Mouse (Mus musculus): ENCODE measurements at regions not wholly inside any gene's neighbourhood (a gene's known extent, or its start where the extent isn't known, plus 50 kb on each side); places are given as distances from the start of the nearest gene placed in this dataset.

DNA sequence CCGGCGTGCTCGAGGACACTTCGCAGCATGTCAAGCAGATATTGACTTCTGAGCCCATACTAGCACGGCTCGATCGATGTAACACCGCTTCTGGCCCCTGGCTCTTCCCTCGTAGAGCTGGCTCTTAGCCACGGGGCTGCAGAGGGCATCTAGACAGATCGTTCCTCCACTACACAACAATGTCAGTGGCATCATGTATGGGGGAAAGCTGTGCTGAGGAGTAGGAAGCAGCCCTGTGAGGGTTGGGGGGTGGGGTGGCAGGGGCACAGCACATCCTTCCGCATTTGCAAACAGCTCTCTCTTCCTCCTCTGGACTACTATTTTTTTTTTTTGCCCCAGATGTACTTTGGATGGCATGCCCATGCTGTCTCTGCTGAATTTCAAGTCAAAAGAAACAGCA, 218.1 kb upstream of the Habp2 start:
- 72% methylated on average over 12 of the region's 12 CpGs for WGBS
- no peaks in the 10 kb centered on the region for H3K9me3 ChIP-seq (ENCODE audit: low read length)
- no peaks in the 10 kb centered on the region for H3K27me3 ChIP-seq (ENCODE audit: insufficient read depth, low read length)
- no peaks in the 10 kb centered on the region for H3K36me3 ChIP-seq (ENCODE audit: insufficient read depth, low read length)
- H3K27ac ChIP-seq (ENCODE audit: low read length) = peak overlapping the region; percentile 35; the same call in 1 of the 2 replicates
- peaks cover 22% of the 10 kb centered on the region for H3K4me1 ChIP-seq (ENCODE audit: insufficient read depth, low read length)
- H3K9ac ChIP-seq (replicated peaks; ENCODE audit: low read length) = no peak overlapping the region
- H3K4me2 ChIP-seq (replicated peaks; ENCODE audit: low read depth, low read length) = no peak overlapping the region
- no peak overlapping the region for H3K4me3 ChIP-seq (ENCODE audit: low read length)
- ATAC-seq (ENCODE audit: low FRiP score, low TSS enrichment) = no peak

DNA sequence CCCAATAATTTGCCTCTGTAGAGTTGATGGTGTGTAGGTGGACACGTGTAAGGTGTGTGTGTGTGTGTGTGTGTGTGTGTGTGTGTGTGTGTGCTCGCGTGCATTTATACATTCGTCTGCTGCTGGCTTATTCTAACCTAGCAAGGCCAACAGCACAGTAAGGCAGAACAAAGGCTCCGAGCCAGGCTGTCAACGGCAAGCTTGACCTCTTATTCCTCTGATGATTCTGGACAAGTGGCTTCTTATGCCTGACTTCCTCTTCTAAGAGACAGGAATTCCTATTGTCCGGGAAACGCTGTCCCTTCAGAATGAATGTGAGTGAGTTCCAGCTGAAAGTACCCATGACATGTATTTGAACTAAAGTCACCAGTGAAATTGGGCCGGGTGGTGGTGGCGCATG, 217.7 kb upstream of the Habp2 start:
- Histone ChIP-seq H3K9me3 (ENCODE audit: low read length) (no peaks in the 10 kb centered on the region), H3K36me3 (ENCODE audit: insufficient read depth, low read length) (no peaks in the 10 kb centered on the region), H3K4me3 (ENCODE audit: low read length) (no peak overlapping the region), H3K4me1 (ENCODE audit: insufficient read depth, low read length) (peaks cover 22% of the 10 kb centered on the region), H3K27ac (ENCODE audit: low read length) (peak overlapping the region; percentile 35; the same call in 1 of the 2 replicates), H3K9ac (replicated peaks; ENCODE audit: low read length) (no peak overlapping the region), H3K4me2 (replicated peaks; ENCODE audit: low read depth, low read length) (no peak overlapping the region), H3K27me3 (ENCODE audit: insufficient read depth, low read length) (no peaks in the 10 kb centered on the region)
- 72% methylated on average over 10 of the region's 10 CpGs for WGBS
- no peak for ATAC-seq (ENCODE audit: low FRiP score, low TSS enrichment)

- Histone ChIP-seq H3K27me3 (ENCODE audit: insufficient read depth, low read length) (no peaks in the 10 kb centered on the region), H3K36me3 (ENCODE audit: insufficient read depth, low read length) (no peaks in the 10 kb centered on the region), H3K9me3 (ENCODE audit: low read length) (no peaks in the 10 kb centered on the region), H3K4me3 (ENCODE audit: low read length) (no peak overlapping the region), H3K9ac (replicated peaks; ENCODE audit: low read length) (no peak overlapping the region), H3K4me2 (replicated peaks; ENCODE audit: low read depth, low read length) (no peak overlapping the region), H3K27ac (ENCODE audit: low read length) (no peak overlapping the region), H3K4me1 (ENCODE audit: insufficient read depth, low read length) (peaks cover 18% of the 10 kb centered on the region)
- 43% methylated on average over 4 of the region's 4 CpGs for WGBS
- ATAC-seq (ENCODE audit: low FRiP score, low TSS enrichment) = no peak
These were observed 215.6 kb upstream of the Habp2 start for GRCm38 (mm10) chr19:56071340-56071739.

DNA sequence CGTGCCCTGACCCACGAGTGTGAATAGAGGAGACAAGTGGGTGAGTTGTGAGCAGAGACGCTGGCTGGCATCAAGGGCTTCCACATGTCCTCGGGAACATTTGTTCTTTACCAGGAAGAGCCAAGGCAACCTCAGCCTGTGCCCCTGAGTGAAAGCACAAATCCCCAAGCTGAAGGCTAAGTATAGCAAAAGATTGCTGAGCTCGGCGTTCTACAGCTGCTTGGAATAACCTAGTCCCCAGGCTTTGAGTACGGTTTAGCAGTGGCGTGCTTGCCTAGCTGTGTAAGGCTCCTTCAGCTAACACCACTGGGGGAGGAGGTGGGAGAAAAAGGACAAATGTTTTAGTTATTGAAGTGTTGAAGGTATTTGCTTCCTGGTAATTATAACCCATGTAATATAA, 210.8 kb upstream of the Habp2 start:
- Histone ChIP-seq H3K36me3 (ENCODE audit: insufficient read depth, low read length) (no peaks in the 10 kb centered on the region), H3K27ac (ENCODE audit: low read length) (no peak overlapping the region), H3K9ac (replicated peaks; ENCODE audit: low read length) (no peak overlapping the region), H3K9me3 (ENCODE audit: low read length) (no peaks in the 10 kb centered on the region), H3K4me3 (ENCODE audit: low read length) (no peak overlapping the region), H3K4me2 (replicated peaks; ENCODE audit: low read depth, low read length) (no peak overlapping the region), H3K27me3 (ENCODE audit: insufficient read depth, low read length) (no peaks in the 10 kb centered on the region), H3K4me1 (ENCODE audit: insufficient read depth, low read length) (peaks cover 6% of the 10 kb centered on the region)
- ATAC-seq (ENCODE audit: low FRiP score, low TSS enrichment) = no peak
- WGBS = 62% methylated on average over 8 of the region's 8 CpGs

DNA sequence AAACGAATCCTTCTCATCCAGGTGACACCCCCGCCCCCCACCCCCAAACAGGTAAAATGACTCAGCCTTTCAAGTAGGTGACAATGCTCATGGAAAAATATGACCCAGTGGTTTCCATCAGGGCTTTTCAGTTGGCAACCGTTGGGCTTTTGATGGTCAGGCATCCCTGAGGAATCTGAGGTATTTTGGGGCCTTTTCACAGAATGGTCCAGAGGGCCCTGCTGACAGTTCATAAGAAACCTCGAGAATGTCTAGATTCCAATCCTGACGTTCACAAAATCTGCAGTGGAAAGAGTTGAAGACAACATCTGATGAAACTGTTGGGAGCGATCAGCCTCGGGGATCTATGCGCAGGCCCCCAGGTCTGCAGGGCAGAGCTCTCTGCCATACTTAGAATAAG, 209.4 kb upstream of the Habp2 start:
- H3K27ac ChIP-seq (ENCODE audit: low read length) = no peak overlapping the region
- H3K9me3 ChIP-seq (ENCODE audit: low read length) = no peaks in the 10 kb centered on the region
- no peaks in the 10 kb centered on the region for H3K4me1 ChIP-seq (ENCODE audit: insufficient read depth, low read length)
- H3K27me3 ChIP-seq (ENCODE audit: insufficient read depth, low read length) = no peaks in the 10 kb centered on the region
- no peak overlapping the region for H3K4me3 ChIP-seq (ENCODE audit: low read length)
- 79% methylated on average over 8 of the region's 8 CpGs for WGBS
- no peaks in the 10 kb centered on the region for H3K36me3 ChIP-seq (ENCODE audit: insufficient read depth, low read length)
- no peak overlapping the region for H3K4me2 ChIP-seq (replicated peaks; ENCODE audit: low read depth, low read length)
- no peak for ATAC-seq (ENCODE audit: low FRiP score, low TSS enrichment)
- H3K9ac ChIP-seq (replicated peaks; ENCODE audit: low read length) = no peak overlapping the region

- H3K27ac ChIP-seq (ENCODE audit: low read length) = no peak overlapping the region
- no peaks in the 10 kb centered on the region for H3K27me3 ChIP-seq (ENCODE audit: insufficient read depth, low read length)
- 62% methylated on average over 7 of the region's 7 CpGs for WGBS
- no peaks in the 10 kb centered on the region for H3K4me1 ChIP-seq (ENCODE audit: insufficient read depth, low read length)
- ATAC-seq (ENCODE audit: low FRiP score, low TSS enrichment) = no peak
- no peak overlapping the region for H3K9ac ChIP-seq (replicated peaks; ENCODE audit: low read length)
- H3K4me2 ChIP-seq (replicated peaks; ENCODE audit: low read depth, low read length) = no peak overlapping the region
- H3K4me3 ChIP-seq (ENCODE audit: low read length) = no peak overlapping the region
- H3K36me3 ChIP-seq (ENCODE audit: insufficient read depth, low read length) = no peaks in the 10 kb centered on the region
- H3K9me3 ChIP-seq (ENCODE audit: low read length) = peaks cover 12% of the 10 kb centered on the region
These were observed 200.4 kb upstream of the Habp2 start for GRCm38 (mm10) chr19:56086413-56087083.

- H3K4me2 ChIP-seq (replicated peaks; ENCODE audit: low read depth, low read length) = no peak overlapping the region
- H3K9ac ChIP-seq (replicated peaks; ENCODE audit: low read length) = no peak overlapping the region
- H3K27me3 ChIP-seq (ENCODE audit: insufficient read depth, low read length) = no peaks in the 10 kb centered on the region
- no peaks in the 10 kb centered on the region for H3K36me3 ChIP-seq (ENCODE audit: insufficient read depth, low read length)
- WGBS = 74% methylated on average over 6 of the region's 6 CpGs
- ATAC-seq (ENCODE audit: low FRiP score, low TSS enrichment) = no peak
- H3K4me1 ChIP-seq (ENCODE audit: insufficient read depth, low read length) = no peaks in the 10 kb centered on the region
- peaks cover 12% of the 10 kb centered on the region for H3K9me3 ChIP-seq (ENCODE audit: low read length)
- no peak overlapping the region for H3K4me3 ChIP-seq (ENCODE audit: low read length)
- H3K27ac ChIP-seq (ENCODE audit: low read length) = no peak overlapping the region
These were observed 199.8 kb upstream of the Habp2 start for GRCm38 (mm10) chr19:56087127-56087526.

- no peak overlapping the region for H3K4me3 ChIP-seq (ENCODE audit: low read length)
- 59% methylated on average over 17 of the region's 17 CpGs for WGBS
These were observed 197.1 kb upstream of the Habp2 start for GRCm38 (mm10) chr19:56089795-56090375.

GRCm38 (mm10) chr19:56091581-56091980, 195.4 kb upstream of the Habp2 start:
- no peak overlapping the region for H3K4me3 ChIP-seq (ENCODE audit: low read length)

More at GRCm38 (mm10) chr19:56089795-56090375, 197.1 kb upstream of the Habp2 start:
- H3K4me2 ChIP-seq (replicated peaks; ENCODE audit: low read depth, low read length) = no peak overlapping the region
- no peak overlapping the region for H3K27ac ChIP-seq (ENCODE audit: low read length)
- no peaks in the 10 kb centered on the region; the same call in 1 of the 2 replicates for H3K27me3 ChIP-seq (ENCODE audit: insufficient read depth, low read length)
- no peak for ATAC-seq (ENCODE audit: low FRiP score, low TSS enrichment)
- H3K9ac ChIP-seq (replicated peaks; ENCODE audit: low read length) = no peak overlapping the region
- H3K9me3 ChIP-seq (ENCODE audit: low read length) = no peaks in the 10 kb centered on the region
- H3K36me3 ChIP-seq (ENCODE audit: insufficient read depth, low read length) = no peaks in the 10 kb centered on the region
- H3K4me1 ChIP-seq (ENCODE audit: insufficient read depth, low read length) = peaks cover 7% of the 10 kb centered on the region; the same call in 1 of the 2 replicates

DNA sequence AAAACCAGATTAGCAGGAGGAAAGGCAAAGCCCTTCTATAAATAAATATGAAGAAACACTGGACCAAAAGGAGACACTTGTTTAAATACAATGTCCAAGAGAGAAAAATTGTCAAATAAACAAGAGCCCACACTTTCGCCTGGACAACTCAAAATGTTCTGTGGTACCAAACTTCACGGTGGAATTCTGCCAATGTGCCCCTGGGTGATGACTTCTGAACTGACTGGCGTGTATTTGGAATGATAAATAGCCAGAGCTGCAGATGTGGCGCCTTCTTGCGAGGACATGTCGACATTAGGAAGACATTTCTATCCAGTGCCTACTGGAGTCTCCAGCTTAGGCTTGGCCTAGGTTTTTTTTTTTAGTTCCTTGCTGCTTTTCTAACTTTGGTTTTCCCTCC, 191.1 kb upstream of the Habp2 start:
- Histone ChIP-seq H3K9ac (replicated peaks; ENCODE audit: low read length) (no peak overlapping the region), H3K9me3 (ENCODE audit: low read length) (peaks cover 17% of the 10 kb centered on the region; the same call in 1 of the 2 replicates), H3K4me1 (ENCODE audit: insufficient read depth, low read length) (peaks cover 7% of the 10 kb centered on the region; the same call in 1 of the 2 replicates), H3K4me3 (ENCODE audit: low read length) (no peak overlapping the region), H3K36me3 (ENCODE audit: insufficient read depth, low read length) (no peaks in the 10 kb centered on the region), H3K27me3 (ENCODE audit: insufficient read depth, low read length) (no peaks in the 10 kb centered on the region; the same call in 1 of the 2 replicates), H3K27ac (ENCODE audit: low read length) (no peak overlapping the region), H3K4me2 (replicated peaks; ENCODE audit: low read depth, low read length) (no peak overlapping the region)
- no peak for ATAC-seq (ENCODE audit: low FRiP score, low TSS enrichment)
- WGBS = 76% methylated on average over 6 of the region's 6 CpGs

More at GRCm38 (mm10) chr19:56091581-56091980, 195.4 kb upstream of the Habp2 start:
- Histone ChIP-seq H3K9ac (replicated peaks; ENCODE audit: low read length) (no peak overlapping the region), H3K27me3 (ENCODE audit: insufficient read depth, low read length) (no peaks in the 10 kb centered on the region; the same call in 1 of the 2 replicates), H3K27ac (ENCODE audit: low read length) (no peak overlapping the region), H3K4me2 (replicated peaks; ENCODE audit: low read depth, low read length) (no peak overlapping the region), H3K4me1 (ENCODE audit: insufficient read depth, low read length) (peaks cover 7% of the 10 kb centered on the region; the same call in 1 of the 2 replicates), H3K36me3 (ENCODE audit: insufficient read depth, low read length) (no peaks in the 10 kb centered on the region), H3K9me3 (ENCODE audit: low read length) (no peaks in the 10 kb centered on the region)
- no peak for ATAC-seq (ENCODE audit: low FRiP score, low TSS enrichment)
- 85% methylated on average over 5 of the region's 5 CpGs for WGBS
